Mouse (Mus musculus) gonadal fat pad, adult 2 months (tissue): ENCODE measurements around the gene Hsp90ab1. TPM values are rescaled to one million over a fixed set of nuclear protein-coding genes. Genes with fewer than 3 reads are reported as not detected.

Experiments used
- DNase-seq: peaks from one replicate; pipeline ENCODE4 v3.0.0-alpha.2; 2012; ENCODE audit warnings: low read depth
- polyA plus RNA-seq: library from polyadenylated mRNA; depleted of rRNA; stranded (reverse); fragments of >200 nt; gene quantifications from 2 replicates; pipeline ENCODE4 v1.2.3, GENCODE M21; 2012

Hsp90ab1 gene
- polyA plus RNA-seq, 1 experiment, result 514 TPM

- DNase-seq, result no peak
Observed at GRCm38 (mm10) chr17:45580958-45581477, 7.9 kb upstream of the Hsp90ab1 start.

DNA sequence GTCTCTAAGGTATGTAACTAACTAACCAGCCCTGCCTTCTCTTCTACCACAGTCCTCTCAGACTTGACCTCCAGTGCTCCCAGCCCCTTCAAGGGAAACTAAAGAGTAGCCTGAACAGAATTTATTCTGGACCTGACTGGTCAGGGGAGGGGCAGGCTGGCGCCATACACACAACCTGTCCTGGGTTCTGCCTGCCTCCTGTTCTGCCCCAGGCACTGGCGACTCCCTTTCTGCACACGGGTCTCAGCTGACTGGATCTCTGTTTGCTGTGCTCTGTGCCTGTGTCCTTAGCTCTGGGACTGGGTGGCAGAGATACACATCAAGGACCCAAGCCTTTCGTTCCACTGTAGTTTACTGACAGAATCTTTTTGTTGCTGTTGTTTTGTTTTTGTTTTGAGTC is 6.5 kb upstream of the Hsp90ab1 start:
- no peak for DNase-seq

- no peak for DNase-seq
Observed at GRCm38 (mm10) chr17:45578843-45579242, 5.8 kb upstream of the Hsp90ab1 start.

DNA sequence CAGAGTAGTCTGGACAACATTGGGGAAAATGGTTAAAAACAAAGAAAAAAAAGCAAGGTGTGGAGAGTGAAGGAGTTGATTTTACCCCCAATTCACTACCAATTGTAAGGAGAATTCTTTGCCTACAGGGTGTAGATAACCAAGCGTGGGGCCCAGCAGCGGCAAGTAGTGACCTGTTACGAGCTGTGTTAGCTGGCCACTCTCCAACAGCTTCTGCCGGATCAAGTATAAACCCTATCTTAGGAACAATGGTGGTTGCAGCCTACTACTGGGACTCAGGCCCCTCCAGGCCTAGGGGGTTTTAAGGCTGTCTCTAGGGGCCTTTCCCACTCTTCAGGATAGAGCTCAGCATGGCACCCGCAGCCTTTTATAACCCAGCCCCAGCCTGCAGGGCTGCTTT is 5.2 kb upstream of the Hsp90ab1 start:
- no peak for DNase-seq

GRCm38 (mm10) chr17:45575123-45575897 is 2.2 kb upstream of the Hsp90ab1 start:
- no peak for DNase-seq

- DNase-seq, result no peak
Observed at GRCm38 (mm10) chr17:45574129-45574761, 1.2 kb upstream of the Hsp90ab1 start.

DNA sequence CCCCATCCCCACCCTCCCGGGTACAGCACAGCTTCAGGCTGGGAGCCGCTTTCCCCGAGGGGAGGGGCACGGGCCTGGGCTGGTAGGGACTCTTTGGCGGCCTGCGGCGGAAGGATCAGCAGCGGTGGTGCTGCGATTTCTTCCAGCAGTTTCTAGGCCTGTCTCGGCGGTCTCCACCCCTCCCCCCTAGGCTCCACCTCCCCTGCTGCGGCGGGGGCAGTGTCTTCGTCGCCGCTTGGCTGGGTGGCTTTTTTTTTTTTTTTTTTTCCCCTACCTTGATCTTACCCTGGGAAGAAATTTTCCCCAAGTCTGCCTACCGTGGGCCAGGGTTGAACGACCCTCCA is 681 bp upstream of the Hsp90ab1 start:
- no peak for DNase-seq

- no peak for DNase-seq
Observed at GRCm38 (mm10) chr17:45572103-45573086, 676 bp downstream of the Hsp90ab1 start.

GRCm38 (mm10) chr17:45569999-45570398 is 3.1 kb downstream of the Hsp90ab1 start:
- no peak for DNase-seq

- no peak for DNase-seq
Observed at GRCm38 (mm10) chr17:45568990-45569389, 4.1 kb downstream of the Hsp90ab1 start.

GRCm38 (mm10) chr17:45567162-45567601 is 5.9 kb downstream of the Hsp90ab1 start:
- DNase-seq, result no peak

GRCm38 (mm10) chr17:45566360-45567161 is 6.5 kb downstream of the Hsp90ab1 start:
- DNase-seq, result no peak

- no peak for DNase-seq
Observed at GRCm38 (mm10) chr17:45566031-45566359, 7.1 kb downstream of the Hsp90ab1 start.

DNA sequence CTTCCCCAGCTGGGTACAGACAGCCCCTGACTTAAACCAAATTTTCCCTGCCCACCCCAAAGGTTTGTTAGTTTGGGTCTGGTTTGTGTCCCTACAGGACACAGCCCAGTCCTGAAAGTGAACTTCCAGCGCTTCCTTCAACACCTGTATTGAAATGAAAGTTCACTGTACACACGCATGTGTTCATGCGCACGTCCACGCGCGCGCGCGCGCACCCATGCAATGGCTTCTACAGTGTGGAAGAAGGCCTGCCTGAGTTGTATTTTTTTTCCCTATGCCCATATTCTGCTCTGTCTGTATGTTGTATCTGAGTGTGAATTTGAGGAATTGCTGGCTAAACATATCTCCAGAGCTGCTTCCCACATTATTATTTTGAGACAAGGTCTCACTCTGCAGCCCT is 8.0 kb downstream of the Hsp90ab1 start:
- no peak for DNase-seq

GRCm38 (mm10) chr17:45564531-45565084 is 8.5 kb downstream of the Hsp90ab1 start:
- DNase-seq, result no peak

- DNase-seq, result no peak
Observed at GRCm38 (mm10) chr17:45563655-45564530, 9.2 kb downstream of the Hsp90ab1 start, which contains the start of gene Slc35b2. TSS of gene Slc35b2 (plus strand) at chr17:45563874.

- no peak for DNase-seq
Observed at GRCm38 (mm10) chr17:45563216-45563615, 9.9 kb downstream of the Hsp90ab1 start.

DNA sequence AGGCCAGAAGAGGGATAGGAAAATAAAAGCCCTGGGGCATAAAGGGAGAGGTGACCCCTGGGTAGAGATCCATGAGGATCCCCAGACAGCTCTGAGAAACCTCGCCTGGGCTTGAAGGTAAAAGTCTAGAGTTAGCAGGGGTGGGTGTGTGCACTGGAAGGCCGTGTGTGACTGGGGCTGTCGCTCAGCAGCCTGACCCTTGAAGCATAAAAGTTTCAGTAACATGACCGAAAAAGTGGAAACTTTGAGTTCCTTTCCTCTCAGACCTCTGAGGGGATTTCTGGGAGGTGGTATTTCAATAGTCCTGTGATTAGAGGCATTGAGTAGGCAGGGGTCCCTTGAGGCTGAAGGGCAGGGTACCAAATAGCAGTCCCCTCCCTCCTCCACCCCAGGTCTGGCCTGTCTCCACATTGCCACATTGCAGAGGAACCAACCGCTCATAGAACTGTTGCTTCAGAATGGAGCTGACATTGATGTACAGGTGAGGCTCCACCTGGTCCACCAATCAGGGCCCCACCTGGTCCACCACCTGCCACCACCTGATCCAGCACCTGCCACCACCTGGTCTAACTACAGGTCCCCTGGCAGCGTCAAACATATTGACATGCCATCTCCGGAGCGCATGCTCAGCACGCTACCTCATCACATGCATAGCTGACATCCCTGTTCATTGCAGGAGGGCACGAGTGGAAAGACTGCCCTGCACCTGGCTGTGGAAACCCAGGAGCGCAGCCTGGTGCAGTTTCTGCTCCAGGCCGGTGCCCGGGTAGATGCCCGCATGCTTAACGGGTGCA is 13.1 kb downstream of the Hsp90ab1 start:
- no peak for DNase-seq
